Mouse (Mus musculus) regulatory T cell (primary cell): ENCODE measurements around the gene Adcy3.

Experiments used
- in situ Hi-C: fragments of 300-600 bp; cut with MboI, MseI; formaldehyde crosslinking; loops from one replicate; pipeline ENCODE4 v1.15.1; 2025; ENCODE audit warnings: high pct_unique_total_duplicates

Adcy3 gene

GRCm38 (mm10) chr12:4180507-4180906, 47.6 kb downstream of the Adcy3 start:
- in situ Hi-C loops = no loop called here

GRCm38 (mm10) chr12:4184648-4185047, 51.7 kb downstream of the Adcy3 start:
- in situ Hi-C loops = no loop called here

GRCm38 (mm10) chr12:4188171-4189059, 55.5 kb downstream of the Adcy3 start:
- in situ Hi-C loops = no loop called here

- in situ Hi-C loops = no loop called here
Measured at GRCm38 (mm10) chr12:4189060-4189447, 56.2 kb downstream of the Adcy3 start.

GRCm38 (mm10) chr12:4192514-4192913, 59.6 kb downstream of the Adcy3 start:
- in situ Hi-C loops = no loop called here

- in situ Hi-C loops = no loop called here
Measured at GRCm38 (mm10) chr12:4193025-4193740, 60.3 kb downstream of the Adcy3 start.

GRCm38 (mm10) chr12:4194643-4195042, 61.7 kb downstream of the Adcy3 start:
- in situ Hi-C loops = no loop called here

- in situ Hi-C loops = no loop called here
Measured at GRCm38 (mm10) chr12:4198702-4199101, 65.8 kb downstream of the Adcy3 start.

- in situ Hi-C loops = no loop called here
Measured at GRCm38 (mm10) chr12:4199271-4199670, 66.4 kb downstream of the Adcy3 start.

- in situ Hi-C loops = no loop called here
Measured at GRCm38 (mm10) chr12:4201454-4202200, 68.7 kb downstream of the Adcy3 start.

- in situ Hi-C loops = no loop called here
Measured at GRCm38 (mm10) chr12:4202206-4202605, 69.3 kb downstream of the Adcy3 start.

GRCm38 (mm10) chr12:4206106-4206505, 73.2 kb downstream of the Adcy3 start:
- in situ Hi-C loops = no loop called here

- in situ Hi-C loops = no loop called here
Measured at GRCm38 (mm10) chr12:4208405-4209133, 75.7 kb downstream of the Adcy3 start.

- in situ Hi-C loops = no loop called here
Measured at GRCm38 (mm10) chr12:4209196-4209595, 76.3 kb downstream of the Adcy3 start.

GRCm38 (mm10) chr12:4211174-4211573, 78.3 kb downstream of the Adcy3 start:
- in situ Hi-C loops = no loop called here

GRCm38 (mm10) chr12:4212908-4213307, 80.0 kb downstream of the Adcy3 start:
- in situ Hi-C loops = no loop called here

GRCm38 (mm10) chr12:4230156-4230555, 97.3 kb downstream of the Adcy3 start:
- in situ Hi-C loops = loop anchor here (25.0 kb wide), 1 partner anchor 968 kb away; no protein-coding TSS in a partner anchor

- in situ Hi-C loops = loop anchor here (25.0 kb wide), 1 partner anchor 970 kb away; no protein-coding TSS in a partner anchor
Measured at GRCm38 (mm10) chr12:4232777-4233176, 99.9 kb downstream of the Adcy3 start.

- in situ Hi-C loops = loop anchor here (25.0 kb wide), 1 partner anchor 972 kb away; no protein-coding TSS in a partner anchor
Measured at GRCm38 (mm10) chr12:4233572-4234508, 100.9 kb downstream of the Adcy3 start, which contains the start of the genes Ptrhd1 and Cenpo. Ptrhd1 (plus strand) TSS chr12:4234027. Cenpo (minus strand) TSS chr12:4234294.

GRCm38 (mm10) chr12:4237481-4237880, 104.6 kb downstream of the Adcy3 start:
- in situ Hi-C loops = loop anchor here (25.0 kb wide), 1 partner anchor 975 kb away; no protein-coding TSS in a partner anchor
